Mouse (Mus musculus) neural tube, embryonic 15.5 days (tissue): Measurements from ENCODE around the gene Cryzl2. TPM values are rescaled to one million over a fixed set of nuclear protein-coding genes. Genes with fewer than 3 reads are reported as not detected.

Source experiments
- ATAC-seq: fragments of 200-750 bp; cut with Nextera tagmentation; 2 replicates; pipeline ENCODE4 v1.8.0; 2017; ENCODE audit warnings: mild to moderate bottlenecking, moderate TSS enrichment, moderate library complexity; ENCODE audit not compliant: low FRiP score
- H3K27ac ChIP-seq: fragments of 300-500 bp; sonication (generic); replicated peaks from 2 replicates; pipeline ENCODE4 v1.5.1; 2015; ENCODE audit warnings: mild to moderate bottlenecking, inconsistent platforms
- H3K27me3 ChIP-seq: fragments of 300-500 bp; sonication (generic); replicated peaks from 2 replicates; pipeline ENCODE4 v1.6.1; 2015; ENCODE audit warnings: inconsistent platforms
- H3K36me3 ChIP-seq: fragments of 300-500 bp; sonication (generic); 2 replicates; pipeline ENCODE4 v1.6.1; 2015; ENCODE audit warnings: inconsistent platforms
- H3K4me1 ChIP-seq: fragments of 300-500 bp; sonication (generic); 2 replicates; pipeline ENCODE4 v1.6.1; 2015; ENCODE audit warnings: inconsistent platforms
- H3K4me2 ChIP-seq: fragments of 300-500 bp; sonication (generic); 2 replicates; pipeline ENCODE4 v1.6.1; 2015; ENCODE audit warnings: inconsistent platforms, mild to moderate bottlenecking, moderate library complexity
- H3K4me3 ChIP-seq: fragments of 300-500 bp; sonication (generic); replicated peaks from 2 replicates; pipeline ENCODE4 v1.5.1; 2015; ENCODE audit warnings: mild to moderate bottlenecking, inconsistent platforms
- H3K9ac ChIP-seq: fragments of 300-500 bp; sonication (generic); replicated peaks from 2 replicates; pipeline ENCODE4 v1.6.1; 2015; ENCODE audit warnings: mild to moderate bottlenecking, inconsistent platforms
- H3K9me3 ChIP-seq: fragments of 300-500 bp; sonication (generic); replicated peaks from 2 replicates; pipeline ENCODE4 v1.6.1; 2016; ENCODE audit warnings: inconsistent platforms
- WGBS: fragments of 180-500 bp; shearing (Covaris S2); methylation state at CpG from one replicate; pipeline ENCODE4 v1.1.7; 2015; ENCODE audit warnings: mixed read lengths; 5-methylcytosine and 5-hydroxymethylcytosine counted together
- polyA plus RNA-seq: library from polyadenylated mRNA; unstranded; fragments of >200 nt; fragmentation: Nextera tagmentation; extraction: Ambion mirVana; gene quantifications from 2 replicates; pipeline ENCODE4 v1.2.1, GENCODE M21; 2015

Gene Cryzl2
- polyA plus RNA-seq, 1 experiment from 2014 or later, result 6.5 TPM

DNA sequence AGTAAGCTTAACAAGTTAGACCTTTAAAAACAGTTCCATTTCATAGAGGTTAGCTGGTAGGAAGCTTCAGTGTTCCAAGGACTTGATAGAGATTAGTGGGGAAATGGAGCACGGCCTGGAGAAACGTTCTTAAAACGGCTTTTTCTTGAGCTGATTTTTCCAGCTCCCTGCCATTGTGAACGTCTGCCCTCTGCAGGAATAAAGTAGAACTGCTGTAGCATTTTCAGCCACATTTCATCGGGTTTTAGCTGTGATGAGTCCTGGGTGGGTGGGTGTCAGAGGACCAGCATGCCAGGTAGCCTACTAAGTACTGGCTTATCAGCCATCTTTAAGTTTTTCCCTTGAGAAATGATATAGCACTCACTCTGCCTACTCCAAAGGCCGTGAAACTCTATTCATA lies 78.1 kb downstream of the Cryzl2 start:
- peaks cover 2% of the 10 kb centered on the region; the same call in 1 of the 2 replicates for H3K27me3 ChIP-seq
- H3K9me3 ChIP-seq, result no peaks in the 10 kb centered on the region
- no peaks in the 10 kb centered on the region for H3K36me3 ChIP-seq
- no peak overlapping the region for H3K27ac ChIP-seq
- H3K4me2 ChIP-seq, result no peak overlapping the region
- ATAC-seq, result peak; percentile 31; the same call in 1 of the 2 replicates
- no peak overlapping the region for H3K9ac ChIP-seq
- no peak overlapping the region for H3K4me3 ChIP-seq
- 0 out of 2 replicates have a peak, but pooled peaks cover 4% of the 10 kb centered on the region for H3K4me1 ChIP-seq
- 8% methylated on average over 6 of the region's 6 CpGs for WGBS

DNA sequence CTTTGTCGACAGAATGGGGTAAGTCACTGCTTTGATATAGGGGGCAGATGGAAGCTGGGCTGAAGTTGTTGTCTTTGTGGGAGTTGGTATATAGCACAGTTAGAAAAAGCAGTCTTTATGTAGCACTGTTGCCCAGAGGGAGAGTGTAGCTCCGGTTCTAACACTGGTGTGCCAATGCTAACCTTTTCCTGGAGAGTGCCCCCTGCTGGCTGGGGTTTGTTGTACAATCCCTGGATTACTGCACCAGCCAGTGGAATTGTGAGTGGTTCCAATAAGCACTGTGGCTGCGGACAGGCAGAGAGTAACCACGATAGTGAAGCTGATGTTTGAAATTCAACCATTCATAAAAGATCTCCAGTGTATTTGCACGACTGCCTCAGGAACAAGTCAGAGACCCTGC lies 79.3 kb downstream of the Cryzl2 start:
- H3K27ac ChIP-seq, result no peak overlapping the region
- 0 out of 2 replicates have a peak, but pooled peaks cover 4% of the 10 kb centered on the region for H3K4me1 ChIP-seq
- no peaks in the 10 kb centered on the region for H3K9me3 ChIP-seq
- H3K9ac ChIP-seq, result no peak overlapping the region
- H3K4me2 ChIP-seq, result no peak overlapping the region
- no peaks in the 10 kb centered on the region; the same call in 1 of the 2 replicates for H3K27me3 ChIP-seq
- no peak overlapping the region for H3K4me3 ChIP-seq
- no peaks in the 10 kb centered on the region for H3K36me3 ChIP-seq
- WGBS, result 88% methylated on average over 5 of the region's 5 CpGs
- no peak for ATAC-seq

Other genes starting within 250 kb of the Cryzl2 start
- 34.2 and 39.1 TPM in 2 replicates for gene Rasal2, start 46.0 kb upstream of the Cryzl2 start, polyA plus RNA-seq
- 0.45 and 1.5 TPM in 2 replicates for gene Sec16b, start 48.2 kb downstream of the Cryzl2 start, polyA plus RNA-seq